Mouse (Mus musculus) forebrain, embryonic 10.5 days (tissue): ENCODE measurements around the gene Apoh. TPM values are rescaled to one million over a fixed set of nuclear protein-coding genes. Genes with fewer than 3 reads are reported as not detected.

Source experiments
- DNase-seq: peaks from one replicate; pipeline ENCODE4 v3.0.0-alpha.2; 2017; ENCODE audit warnings: low spot score; ENCODE audit errors: extremely low spot score
- H3K27ac ChIP-seq: fragments of 300-500 bp; sonication (generic); 2 replicates; pipeline ENCODE4 v1.5.1; 2016; ENCODE audit warnings: mild to moderate bottlenecking
- H3K27me3 ChIP-seq: fragments of 300-500 bp; sonication (generic); 2 replicates; pipeline ENCODE4 v1.6.1; 2016; ENCODE audit warnings: mild to moderate bottlenecking; ENCODE audit not compliant: poor library complexity, severe bottlenecking
- H3K36me3 ChIP-seq: fragments of 300-500 bp; sonication (generic); replicated peaks from 2 replicates; pipeline ENCODE4 v1.6.1; 2016; ENCODE audit warnings: mild to moderate bottlenecking, moderate library complexity
- H3K4me1 ChIP-seq: fragments of 300-500 bp; sonication (generic); 2 replicates; pipeline ENCODE4 v1.6.1; 2016
- H3K4me3 ChIP-seq: fragments of 300-500 bp; sonication (generic); 2 replicates; pipeline ENCODE4 v1.5.1; 2016; ENCODE audit warnings: mild to moderate bottlenecking, moderate library complexity
- H3K9me3 ChIP-seq: fragments of 300-500 bp; sonication (generic); 2 replicates; pipeline ENCODE4 v1.6.1; 2016; ENCODE audit warnings: mild to moderate bottlenecking, moderate library complexity
- WGBS: fragments of 180-500 bp; shearing (Covaris S2); methylation state at CpG from one replicate; pipeline ENCODE4 v1.1.7; 2016; 5-methylcytosine and 5-hydroxymethylcytosine counted together
- polyA plus RNA-seq: library from polyadenylated mRNA; unstranded; fragments of >200 nt; fragmentation: Nextera tagmentation; extraction: Ambion mirVana; gene quantifications from 2 replicates; pipeline ENCODE4 v1.2.1, GENCODE M21; 2016

Gene Apoh
- polyA plus RNA-seq, 1 experiment from 2014 or later = not detected

- no peak overlapping the region for H3K4me3 ChIP-seq
- no peak overlapping the region for H3K27ac ChIP-seq
- no peaks in the 10 kb centered on the region for H3K9me3 ChIP-seq
- DNase-seq = no peak
- H3K4me1 ChIP-seq = peaks cover 5% of the 10 kb centered on the region
- H3K27me3 ChIP-seq = no peaks in the 10 kb centered on the region
- whole genome bisulfite sequencing = 85% methylated on average over 11 of the region's 11 CpGs
- H3K36me3 ChIP-seq = peaks cover 21% of the 10 kb centered on the region
Observed at GRCm38 (mm10) chr11:108443893-108444563, 100.9 kb downstream of the Apoh start.

- no peak for DNase-seq
- H3K4me1 ChIP-seq = peaks cover 5% of the 10 kb centered on the region
- H3K4me3 ChIP-seq = no peak overlapping the region
- peaks cover 8% of the 10 kb centered on the region for H3K9me3 ChIP-seq
- H3K27me3 ChIP-seq = no peaks in the 10 kb centered on the region
- H3K27ac ChIP-seq = no peak overlapping the region
- peaks cover 11% of the 10 kb centered on the region for H3K36me3 ChIP-seq
Observed at GRCm38 (mm10) chr11:108447148-108447547, 104.0 kb downstream of the Apoh start.

GRCm38 (mm10) chr11:108449811-108450210 lies 106.7 kb downstream of the Apoh start:
- H3K27me3 ChIP-seq = no peaks in the 10 kb centered on the region
- H3K4me1 ChIP-seq = peaks cover 2% of the 10 kb centered on the region
- DNase-seq = peak; percentile 63
- peaks cover 9% of the 10 kb centered on the region for H3K9me3 ChIP-seq
- no peak overlapping the region for H3K4me3 ChIP-seq
- H3K27ac ChIP-seq = no peak overlapping the region
- WGBS = 33% methylated on average over 3 of the region's 3 CpGs
- peaks cover 22% of the 10 kb centered on the region for H3K36me3 ChIP-seq

- 91% methylated on average over 3 of the region's 3 CpGs for WGBS
- H3K9me3 ChIP-seq = peaks cover 5% of the 10 kb centered on the region
Observed at GRCm38 (mm10) chr11:108459599-108459998, 116.4 kb downstream of the Apoh start.

More at GRCm38 (mm10) chr11:108459599-108459998, 116.4 kb downstream of the Apoh start:
- H3K4me1 ChIP-seq = no peaks in the 10 kb centered on the region
- no peak for DNase-seq
- no peak overlapping the region for H3K27ac ChIP-seq
- H3K36me3 ChIP-seq = peaks cover 16% of the 10 kb centered on the region
- H3K4me3 ChIP-seq = no peak overlapping the region
- no peaks in the 10 kb centered on the region for H3K27me3 ChIP-seq

Other genes with a start within 250 kb of the Apoh start
- gene Prkca, start 574 bp downstream of the Apoh start, polyA plus RNA-seq = 1.6 and 2.3 TPM in 2 replicates
- gene Cep112, start 81.8 kb downstream of the Apoh start, polyA plus RNA-seq = 12.0 and 14.7 TPM in 2 replicates